Mouse (Mus musculus) kidney, postnatal 14 days (tissue): Measurements from ENCODE around the gene Ssh3.

Experiments used
- DNase-seq: peaks from one replicate; pipeline ENCODE4 v3.0.0; 2022; ENCODE audit warnings: mixed read lengths

Gene Ssh3

GRCm38 (mm10) chr19:4240247-4240668 is 28.7 kb downstream of the Ssh3 start:
- DNase-seq, result no peak

GRCm38 (mm10) chr19:4234548-4234947 is 34.4 kb downstream of the Ssh3 start:
- DNase-seq, result no peak

- no peak for DNase-seq
These were observed 36.3 kb downstream of the Ssh3 start for GRCm38 (mm10) chr19:4232651-4233050.

- DNase-seq, result no peak
These were observed 36.8 kb downstream of the Ssh3 start for GRCm38 (mm10) chr19:4232186-4232572.

- peak; percentile 99 for DNase-seq
These were observed 37.5 kb downstream of the Ssh3 start, which contains the start of gene Pold4 for GRCm38 (mm10) chr19:4231253-4232185. Gene Pold4 (plus strand): TSS chr19:4231899.

- no peak for DNase-seq
These were observed 38.6 kb downstream of the Ssh3 start for GRCm38 (mm10) chr19:4230415-4230814.

- DNase-seq, result no peak
These were observed 39.4 kb downstream of the Ssh3 start for GRCm38 (mm10) chr19:4229451-4230076.

GRCm38 (mm10) chr19:4228891-4229290 is 40.1 kb downstream of the Ssh3 start:
- DNase-seq, result no peak

GRCm38 (mm10) chr19:4227894-4228678 is 40.9 kb downstream of the Ssh3 start:
- peak; percentile 84 for DNase-seq

GRCm38 (mm10) chr19:4227446-4227845 is 41.5 kb downstream of the Ssh3 start:
- no peak for DNase-seq

GRCm38 (mm10) chr19:4226779-4227178 is 42.2 kb downstream of the Ssh3 start:
- DNase-seq, result no peak

GRCm38 (mm10) chr19:4222165-4222564 is 46.8 kb downstream of the Ssh3 start:
- peak; percentile 82 for DNase-seq

- peak; percentile 59 for DNase-seq
These were observed 47.8 kb downstream of the Ssh3 start for GRCm38 (mm10) chr19:4220957-4221743.

- DNase-seq, result no peak
These were observed 48.6 kb downstream of the Ssh3 start for GRCm38 (mm10) chr19:4220416-4220815.

GRCm38 (mm10) chr19:4219943-4220342 is 49.0 kb downstream of the Ssh3 start:
- no peak for DNase-seq

GRCm38 (mm10) chr19:4218784-4219183 is 50.2 kb downstream of the Ssh3 start:
- no peak for DNase-seq

- DNase-seq, result no peak
These were observed 50.7 kb downstream of the Ssh3 start for GRCm38 (mm10) chr19:4218293-4218692.

- no peak for DNase-seq
These were observed 51.1 kb downstream of the Ssh3 start for GRCm38 (mm10) chr19:4217855-4218254.

GRCm38 (mm10) chr19:4217140-4217539 is 51.8 kb downstream of the Ssh3 start:
- DNase-seq, result no peak

- DNase-seq, result peak; percentile 70
These were observed 52.8 kb downstream of the Ssh3 start for GRCm38 (mm10) chr19:4216041-4216685.

- no peak for DNase-seq
These were observed 53.5 kb downstream of the Ssh3 start for GRCm38 (mm10) chr19:4215451-4215840.
